Mouse (Mus musculus) lung, postnatal 0 days (tissue): ENCODE data around the gene Hsf2bp.

Source experiments
- CTCF ChIP-seq: IDR thresholded peaks from 2 replicates; pipeline ENCODE4 v1.5.1; 2016; ENCODE audit warnings: antibody characterized with exemption, mild to moderate bottlenecking
- EP300 ChIP-seq: IDR thresholded peaks from 2 replicates; pipeline ENCODE4 v1.6.1; 2016; ENCODE audit warnings: antibody characterized with exemption, mild to moderate bottlenecking, control low read depth

DNA sequence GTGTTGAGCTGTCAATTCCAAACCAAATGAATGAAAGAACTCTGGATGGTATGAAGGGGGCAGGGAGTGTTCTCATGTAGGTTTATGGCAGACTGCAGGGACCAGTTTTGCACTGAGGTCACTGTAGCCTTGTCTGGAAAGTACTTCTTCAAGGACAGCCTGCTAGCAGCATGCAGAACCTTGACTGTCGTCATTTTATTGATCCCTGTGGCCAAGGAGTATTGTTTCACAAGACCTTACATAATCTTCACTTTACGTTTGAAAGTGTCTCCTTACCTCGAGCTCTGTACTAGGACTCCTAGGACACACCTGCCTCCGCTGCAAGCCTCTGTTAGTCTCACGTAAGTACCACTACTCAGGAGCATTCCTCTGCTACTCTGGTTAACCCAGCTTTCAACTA is 73.9 kb downstream of the Hsf2bp start:
- TF ChIP-seq CTCF (no peak), EP300 (no peak)
